Mouse (Mus musculus) megakaryocyte progenitor cell, adult 5-6 weeks (primary cell): ENCODE data around the gene Abcf3. TPM values are rescaled to one million over a fixed set of nuclear protein-coding genes. Genes with fewer than 3 reads are reported as not detected.

ENCODE experiments used
- ATAC-seq: replicated peaks from 2 replicates; pipeline ENCODE4 v1.8.0; 2016; ENCODE audit warnings: mild to moderate bottlenecking, moderate TSS enrichment, inconsistent platforms; ENCODE audit not compliant: poor library complexity
- total RNA-seq, 2 experiments: library from RNA; stranded (forward) in 1 of 2; stranded (reverse) in 1 of 2; fragments of 157-497, 149-512 nt in 1 of 2; fragments of 200-1000 nt in 1 of 2; gene quantifications; 2 replicates each; pipeline versions ENCODE4 v1.2.3 to v1.2.4; 2015 to 2017

Gene Abcf3
- total RNA-seq, 2 experiments from 2014 or later, result 28.4 to 28.5 TPM

GRCm38 (mm10) chr16:20539649-20540048, 8.7 kb upstream of the Abcf3 start:
- ATAC-seq, result no peak

GRCm38 (mm10) chr16:20540438-20540837, 7.9 kb upstream of the Abcf3 start:
- ATAC-seq, result no peak

- no peak for ATAC-seq
Measured at GRCm38 (mm10) chr16:20545696-20546095, 2.7 kb upstream of the Abcf3 start.

DNA sequence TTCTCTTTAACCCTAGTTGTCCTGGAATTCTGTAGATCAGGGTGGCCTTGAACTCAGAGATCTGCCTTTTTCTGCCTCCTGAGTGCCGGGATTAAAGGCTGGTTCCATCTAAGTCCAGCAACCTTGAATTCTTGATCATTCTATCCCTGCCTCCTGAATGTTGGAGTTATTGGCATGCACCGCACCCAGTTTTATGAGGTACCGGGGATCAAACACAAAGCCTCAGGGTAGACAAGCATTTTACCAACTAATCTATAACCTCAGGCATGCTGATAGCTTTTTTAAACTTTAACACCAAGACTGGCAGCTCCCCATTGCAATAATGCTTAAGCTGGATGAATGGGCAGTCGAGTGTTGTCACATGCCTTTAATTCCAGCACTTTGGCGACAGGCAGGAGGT, 954 bp upstream of the Abcf3 start:
- no peak for ATAC-seq

DNA sequence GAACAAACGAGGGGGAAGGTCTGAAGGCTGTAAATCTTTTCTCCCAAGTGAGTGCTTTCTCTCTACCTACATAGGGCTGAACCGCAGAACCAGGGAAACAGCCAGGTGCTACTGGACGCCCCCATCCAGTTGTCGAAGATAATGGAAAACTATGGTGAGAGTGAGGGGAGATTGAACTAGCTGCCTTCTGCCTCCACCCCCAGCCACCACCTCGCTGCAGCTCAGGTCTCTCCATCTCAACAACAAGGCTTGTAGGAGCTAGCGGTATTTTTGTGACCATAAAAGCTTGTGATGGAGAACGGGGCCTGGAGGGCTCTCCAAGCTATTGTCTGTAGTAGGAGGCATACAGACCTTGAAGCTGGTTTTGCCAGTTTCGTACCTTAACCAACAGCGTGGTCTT, 784 bp downstream of the Abcf3 start:
- no peak for ATAC-seq

DNA sequence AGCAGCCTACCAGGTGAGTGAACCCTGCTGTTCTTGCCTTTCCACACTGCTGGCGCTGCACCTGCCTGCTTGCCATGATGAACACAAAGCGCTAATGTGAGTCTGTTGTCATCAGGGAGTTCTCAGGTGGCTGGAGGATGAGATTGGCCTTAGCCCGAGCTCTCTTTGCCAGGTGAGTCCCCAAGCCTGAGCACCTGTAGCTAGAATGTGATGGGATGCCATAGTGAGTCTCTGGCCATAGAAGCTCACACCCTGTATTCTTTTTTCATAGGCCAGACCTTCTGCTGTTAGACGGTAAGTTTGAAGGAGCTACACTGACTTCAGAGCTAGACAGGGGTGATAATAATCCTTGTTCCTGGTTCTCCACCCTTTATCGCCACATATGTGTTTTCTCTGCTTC, 3.3 kb downstream of the Abcf3 start:
- no peak for ATAC-seq

DNA sequence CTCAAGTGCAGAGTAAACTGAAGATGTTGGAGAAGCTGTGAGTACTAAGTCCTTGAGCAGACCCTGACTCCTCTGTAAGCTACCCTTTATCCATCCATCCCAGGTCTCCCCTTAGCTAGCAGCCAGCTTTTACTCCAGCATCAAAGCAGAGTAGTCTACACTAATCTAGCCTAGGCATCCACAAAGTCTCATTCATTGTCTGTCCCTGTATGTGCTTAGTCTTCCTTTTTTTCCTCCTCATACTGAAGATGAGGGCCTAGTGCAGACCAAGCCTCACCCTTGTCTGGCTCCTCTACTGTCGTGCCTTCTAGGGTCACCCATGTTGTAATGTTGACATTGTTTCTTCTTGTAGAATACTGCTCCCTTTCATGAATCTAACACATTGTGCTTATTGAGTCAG, 4.2 kb downstream of the Abcf3 start:
- no peak for ATAC-seq

DNA sequence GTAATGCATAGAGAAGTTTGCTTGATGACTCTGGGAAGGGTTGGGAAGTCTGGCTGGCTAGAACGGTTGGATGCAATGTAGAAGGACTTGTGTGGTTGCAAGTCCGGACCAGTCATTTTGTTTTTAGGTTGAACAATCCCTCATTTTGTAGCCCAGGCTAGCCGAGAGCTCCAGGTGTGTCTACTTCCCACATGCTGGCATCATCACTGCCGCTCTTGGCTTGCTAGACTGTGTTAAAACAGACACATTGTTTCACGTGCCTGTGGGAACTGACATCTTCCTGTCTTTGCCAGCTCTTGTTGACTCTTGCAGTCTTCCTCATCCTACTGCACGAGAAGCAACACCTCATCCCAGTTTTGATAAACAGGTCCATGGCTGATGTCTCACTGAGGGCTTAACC, 6.6 kb downstream of the Abcf3 start:
- no peak for ATAC-seq

DNA sequence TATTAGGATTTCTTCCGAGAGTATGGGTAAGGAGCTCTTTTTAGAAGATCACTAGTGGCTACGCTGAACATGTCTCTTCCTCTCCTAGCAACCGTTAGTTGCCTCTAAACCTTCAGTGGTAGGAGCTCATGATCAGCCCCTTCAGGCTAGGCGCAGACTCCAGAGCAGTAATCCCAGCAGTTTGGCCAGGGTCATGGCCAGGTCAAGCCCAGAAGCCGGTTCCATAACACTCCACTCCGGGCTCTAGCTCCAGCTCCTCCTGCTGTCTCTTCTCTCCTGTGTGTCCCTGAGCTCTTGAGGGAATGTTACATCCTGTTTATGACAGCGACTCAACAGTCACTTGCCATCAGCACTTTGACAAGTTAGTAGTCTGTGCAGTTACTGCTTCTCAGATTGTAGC, 9.0 kb downstream of the Abcf3 start:
- no peak for ATAC-seq

- no peak for ATAC-seq
Measured at GRCm38 (mm10) chr16:20565075-20565474, 16.7 kb downstream of the Abcf3 start.

DNA sequence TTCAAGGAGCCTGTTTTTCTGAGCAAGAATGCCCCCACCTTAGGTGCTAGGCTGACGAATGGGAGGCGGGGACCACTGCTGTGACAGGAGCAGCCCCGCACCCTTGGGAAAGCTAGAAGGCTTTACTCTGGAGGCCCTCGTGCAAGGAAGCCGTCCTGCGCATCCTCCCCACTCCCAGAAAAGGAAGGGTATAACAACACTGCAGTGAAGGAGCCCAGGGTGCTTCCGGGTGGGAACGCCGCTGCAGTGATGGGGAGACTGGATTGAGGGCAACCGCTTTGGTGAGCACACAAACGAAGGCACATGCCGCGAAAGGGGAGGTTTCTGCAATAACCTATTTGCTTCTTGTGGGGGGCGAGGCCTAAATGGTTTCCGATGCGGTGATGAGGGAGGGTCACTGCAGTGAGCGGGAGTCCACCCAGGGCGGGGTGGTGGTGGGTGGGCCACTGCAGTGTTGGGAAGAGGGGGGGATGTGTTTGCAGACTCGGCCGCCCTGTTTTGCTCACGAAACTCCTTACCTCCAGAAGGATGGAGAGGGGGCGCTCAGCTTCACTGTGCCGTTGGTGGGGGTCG, 41.1 kb downstream of the Abcf3 start, which contains the start of gene Vwa5b2:
TSS of gene Vwa5b2 (plus strand) at position 106 of the 573 bp plus-strand sequence.
- no peak for ATAC-seq

GRCm38 (mm10) chr16:20589939-20590679, 41.7 kb downstream of the Abcf3 start:
- ATAC-seq, result peak; percentile 41; the same call in 1 of the 2 replicates

DNA sequence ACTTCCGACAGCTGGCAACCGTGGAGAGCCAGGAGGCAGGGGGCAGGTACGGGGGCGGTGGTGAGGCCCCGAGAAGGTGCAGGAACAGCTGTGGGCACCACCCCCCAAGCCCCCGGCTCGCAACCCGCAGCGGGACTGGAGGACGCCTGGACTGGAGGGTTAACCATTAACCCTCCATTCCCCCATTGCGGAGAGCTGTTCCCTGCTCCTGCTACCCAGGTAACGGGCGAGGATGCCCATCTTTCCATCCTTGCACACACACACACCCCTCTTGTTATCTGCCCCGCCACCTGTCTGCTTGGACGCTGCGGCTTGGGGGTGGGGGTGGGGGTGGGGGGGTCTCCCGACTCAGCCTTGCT, 42.3 kb downstream of the Abcf3 start:
- ATAC-seq, result no peak

DNA sequence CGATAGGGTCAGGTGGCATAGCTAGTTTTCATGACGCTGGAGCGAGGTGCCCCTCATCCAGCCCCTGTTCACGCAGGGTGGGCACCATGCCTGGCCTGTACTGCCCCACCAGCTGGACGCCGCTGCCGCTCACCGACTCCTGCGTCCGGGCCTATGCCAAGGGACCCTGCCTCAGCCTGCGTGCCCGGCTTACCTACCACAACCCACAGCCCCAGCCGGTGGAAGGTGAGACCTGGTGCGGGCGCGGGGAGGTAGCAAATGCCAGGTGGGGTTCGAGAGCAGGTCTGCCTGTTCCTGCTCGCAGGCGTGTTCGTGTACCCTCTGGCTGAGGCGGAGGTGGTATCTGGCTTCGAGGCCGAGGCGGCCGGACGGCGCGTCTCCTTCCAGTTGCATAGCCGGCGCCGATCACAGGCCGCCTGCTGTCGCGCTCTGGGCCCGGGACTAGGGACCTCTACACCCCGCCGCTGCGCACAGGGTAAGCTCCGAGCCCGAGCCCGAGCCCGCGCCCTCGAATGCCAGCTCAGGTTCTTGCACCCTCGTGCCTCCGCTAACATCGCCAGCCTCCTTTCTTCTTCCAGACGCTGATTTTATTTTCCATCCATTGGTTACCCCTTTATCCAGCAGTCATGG, 42.8 kb downstream of the Abcf3 start:
- ATAC-seq, result 0 out of 2 replicates have a peak, but pooled peaks have one; percentile 7

DNA sequence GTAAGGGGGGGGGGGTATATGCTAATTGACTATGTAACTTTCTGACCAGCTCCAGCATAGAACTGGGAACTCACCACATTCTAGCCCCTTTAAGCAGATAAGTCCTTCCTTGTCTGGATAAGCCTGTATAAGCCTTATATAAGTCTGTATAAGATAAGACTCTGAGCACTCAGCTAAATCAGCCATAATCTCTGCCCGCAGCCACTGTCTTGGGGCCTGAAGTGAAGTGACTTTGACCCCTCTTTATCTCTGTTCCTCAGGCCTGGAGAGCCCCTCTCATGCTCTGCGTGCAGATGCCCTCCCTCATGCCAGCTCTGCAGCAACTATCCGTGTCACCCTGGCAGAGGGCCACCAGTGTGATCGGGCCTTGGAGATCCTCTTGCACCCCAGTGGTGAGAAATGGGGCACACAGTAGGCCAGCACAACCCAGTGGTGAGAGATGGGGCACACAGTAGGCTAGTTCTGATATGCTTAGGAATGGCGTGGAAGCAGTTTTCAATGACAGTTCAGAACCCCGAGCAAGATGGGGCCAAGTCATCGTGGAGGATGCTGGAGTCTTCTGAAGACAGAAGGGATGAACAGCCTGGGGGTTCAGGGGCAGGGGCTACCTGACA, 46.8 kb downstream of the Abcf3 start:
- peak; percentile 82 for ATAC-seq

- no peak for ATAC-seq
Measured at GRCm38 (mm10) chr16:20595737-20596136, 47.4 kb downstream of the Abcf3 start.

DNA sequence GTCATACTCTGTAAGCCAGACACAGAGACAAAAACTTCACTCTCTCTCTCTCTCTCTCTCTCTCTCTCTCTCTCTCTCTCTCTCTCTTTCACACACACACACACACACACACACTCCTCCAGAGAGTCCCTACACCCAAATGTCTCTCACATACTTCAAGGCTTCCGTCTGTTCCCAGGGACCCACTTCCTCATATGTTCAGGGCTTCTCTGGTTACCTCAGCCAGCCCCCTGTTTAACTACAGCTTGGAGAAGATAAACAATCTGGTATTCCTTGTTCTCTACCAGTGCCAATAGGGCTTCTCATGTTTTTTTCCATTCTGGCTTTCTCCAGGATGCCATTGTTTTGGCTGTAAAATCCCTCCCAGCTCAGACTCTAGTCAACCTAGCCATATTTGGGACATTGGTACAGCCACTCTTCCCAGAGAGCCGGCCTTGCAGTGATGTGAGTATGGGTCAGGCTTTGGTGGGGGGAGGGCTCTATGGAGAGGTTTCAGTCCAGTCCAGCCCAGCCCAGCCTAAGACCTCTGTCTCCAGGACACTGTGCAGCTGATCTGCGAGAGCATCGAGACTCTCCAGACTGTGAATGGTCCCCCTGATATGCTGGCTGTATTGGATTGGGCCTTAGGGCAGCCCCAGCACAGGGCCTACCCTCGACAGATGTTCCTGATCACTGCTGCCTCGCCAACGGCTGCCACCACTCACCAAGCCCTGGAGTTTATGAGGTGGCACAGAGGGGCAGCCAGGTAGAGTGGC, 48.5 kb downstream of the Abcf3 start:
- no peak for ATAC-seq

- ATAC-seq, result no peak
Measured at GRCm38 (mm10) chr16:20600511-20600910, 52.1 kb downstream of the Abcf3 start.

- no peak for ATAC-seq
Measured at GRCm38 (mm10) chr16:20604705-20605104, 56.3 kb downstream of the Abcf3 start.

DNA sequence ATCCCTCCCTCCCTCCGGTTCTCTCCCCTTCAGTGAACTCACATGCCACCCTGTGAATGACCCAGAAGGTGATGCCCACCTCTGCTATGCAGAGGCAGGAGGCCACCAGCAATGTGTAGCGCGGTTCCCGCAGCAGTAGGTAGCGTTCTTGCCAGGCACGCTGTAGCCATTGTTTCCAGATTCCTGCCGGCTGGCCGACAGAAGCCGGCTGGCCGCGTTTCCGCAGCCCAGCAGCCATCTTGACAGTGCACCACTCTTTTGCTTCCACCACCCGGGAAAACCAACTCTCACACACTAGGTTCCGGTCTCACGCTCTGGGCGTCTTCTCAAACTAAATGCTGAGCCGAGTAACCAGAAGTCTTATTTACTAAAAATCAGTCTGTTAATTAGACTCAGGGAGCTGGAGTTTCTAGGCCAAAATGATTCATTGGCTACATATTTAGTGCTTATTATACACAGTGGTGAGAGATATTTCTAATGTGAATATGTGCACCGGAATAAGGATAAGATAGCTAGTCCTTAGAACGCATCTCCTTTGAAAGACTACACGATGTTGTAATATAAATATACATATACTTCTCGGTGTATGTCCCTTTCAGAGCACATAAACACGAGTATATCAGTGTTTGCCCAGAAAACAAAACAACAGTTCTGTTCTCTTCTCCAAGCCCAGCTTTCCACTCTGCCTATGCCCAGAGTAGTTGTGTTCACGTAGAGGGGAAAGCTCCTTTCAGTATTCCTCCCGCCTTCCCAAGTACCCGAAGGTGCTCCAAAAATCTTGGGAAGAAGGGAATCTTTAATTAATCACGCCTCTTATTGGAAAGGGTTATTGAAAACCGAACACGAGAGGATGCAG, 62.4 kb downstream of the Abcf3 start:
- ATAC-seq, result peak; percentile 83
